Comparison of ENCODE assay signal across 12 mouse cellular contexts in the genomic region with DNA sequence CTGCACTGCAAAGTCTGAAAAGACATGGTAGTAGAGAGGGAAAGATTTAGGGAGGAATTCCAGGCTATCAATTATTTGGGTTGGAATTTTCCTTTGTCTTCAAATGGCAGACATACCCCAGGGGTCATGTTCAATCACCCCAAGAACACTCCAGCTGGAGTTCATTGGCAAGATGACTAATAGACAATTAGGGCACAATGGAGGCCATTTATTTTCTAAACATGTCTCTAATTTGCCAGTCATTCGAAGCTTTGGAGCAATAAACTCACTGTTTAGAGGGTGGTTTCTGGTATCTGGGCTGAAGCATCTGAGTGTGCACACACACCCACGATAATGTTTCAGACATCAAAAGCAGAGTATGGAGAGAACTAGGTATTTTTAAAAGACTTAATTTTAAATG.
DNase-seq lines count a peak whose midpoint lies in the region; ATAC-seq and TF ChIP-seq lines count a peak whose summit lies in the region.
"Had no signal": no experiment of that assay in that cellular context is flagged by ENCODE, and none has a peak within 500 bp of the region (broad histone marks: within the 10 kb centered on the region; RNA-seq: fewer than 3 reads in every experiment).

No protein-coding gene starts in this region.

- 9% methylated on average over 2 of the region's 2 CpGs for WGBS in kidney, postnatal 0 days
- 8% methylated on average over 2 of the region's 2 CpGs for WGBS in embryonic facial prominence, embryonic 11.5 days
- WGBS in hindbrain, postnatal 0 days, result 27% methylated on average over 2 of the region's 2 CpGs
- 71% methylated on average over 2 of the region's 2 CpGs for WGBS in midbrain, embryonic 15.5 days

- H3K27me3 ChIP-seq in kidney, postnatal 0 days (ENCODE audit: insufficient read depth, low read length), result no peaks in the 10 kb centered on the region
- no peaks in the 10 kb centered on the region for H3K27me3 ChIP-seq in embryonic facial prominence, embryonic 11.5 days (ENCODE audit: control insufficient read depth, insufficient read depth, low read length)
- H3K27me3 ChIP-seq in hindbrain, postnatal 0 days (ENCODE audit: insufficient read depth, low read length), result no peaks in the 10 kb centered on the region
- H3K27me3 ChIP-seq in midbrain, embryonic 15.5 days (replicated peaks), result no peaks in the 10 kb centered on the region
- H3K27me3 ChIP-seq: liver, embryonic 13.5 days had no signal

- H3K36me3 ChIP-seq in kidney, postnatal 0 days (ENCODE audit: insufficient read depth, low read length), result no peaks in the 10 kb centered on the region
- no peaks in the 10 kb centered on the region for H3K36me3 ChIP-seq in embryonic facial prominence, embryonic 11.5 days (replicated peaks; ENCODE audit: control insufficient read depth, insufficient read depth, low read depth, low read length)
- no peaks in the 10 kb centered on the region for H3K36me3 ChIP-seq in hindbrain, postnatal 0 days (ENCODE audit: insufficient read depth, low read length)
- H3K36me3 ChIP-seq in midbrain, embryonic 15.5 days (replicated peaks), result no peaks in the 10 kb centered on the region
- H3K36me3 ChIP-seq: liver, embryonic 13.5 days had no signal

- ATAC-seq in kidney, postnatal 0 days (replicated peaks; ENCODE audit: low FRiP score, low read depth), result no peak
- ATAC-seq in embryonic facial prominence, embryonic 11.5 days (replicated peaks; ENCODE audit: insufficient number of reproducible peaks, low FRiP score, low TSS enrichment, low read depth), result no peak
- no peak for ATAC-seq in hindbrain, postnatal 0 days
- no peak for ATAC-seq in midbrain, embryonic 15.5 days (replicated peaks)
- ATAC-seq: Patski had no signal

- H3K9me3 ChIP-seq in kidney, postnatal 0 days (replicated peaks; ENCODE audit: low read length), result no peaks in the 10 kb centered on the region
- H3K9me3 ChIP-seq in embryonic facial prominence, embryonic 11.5 days (replicated peaks; ENCODE audit: control insufficient read depth, low read length), result no peaks in the 10 kb centered on the region
- H3K9me3 ChIP-seq in hindbrain, postnatal 0 days (ENCODE audit: low read length), result no peaks in the 10 kb centered on the region
- H3K9me3 ChIP-seq in midbrain, embryonic 15.5 days, result no peaks in the 10 kb centered on the region
- H3K9me3 ChIP-seq: liver, embryonic 13.5 days had no signal

- peak; percentile 50 for DNase-seq in kidney, postnatal 0 days (ENCODE audit: low spot score)
- DNase-seq in kidney, postnatal 10 days, result no peak
- peak; percentile 39 for DNase-seq in embryonic facial prominence, embryonic 11.5 days (ENCODE audit: low spot score)
- DNase-seq in hindbrain, postnatal 0 days (ENCODE audit: low spot score), result peak; percentile 3
- DNase-seq in telencephalon, adult 2 months (ENCODE audit: low read depth, low spot score), result peak; percentile 33
- no peak for DNase-seq in ovary, postnatal 14 days (ENCODE audit: low spot score)
- DNase-seq: adrenal gland, adult 2 months; liver, embryonic 13.5 days; lung, postnatal 36 days had no signal

- H3K4me2 ChIP-seq in kidney, postnatal 0 days (ENCODE audit: low read length), result no peak overlapping the region
- H3K4me2 ChIP-seq in embryonic facial prominence, embryonic 11.5 days (ENCODE audit: low read depth, low read length), result no peak overlapping the region
- no peak overlapping the region for H3K4me2 ChIP-seq in hindbrain, postnatal 0 days (ENCODE audit: low read depth, low read length)
- no peak overlapping the region for H3K4me2 ChIP-seq in midbrain, embryonic 15.5 days
- H3K4me2 ChIP-seq: liver, embryonic 13.5 days had no signal

- H3K9ac ChIP-seq in kidney, postnatal 0 days (ENCODE audit: low read depth, low read length), result no peak overlapping the region
- no peak overlapping the region for H3K9ac ChIP-seq in embryonic facial prominence, embryonic 11.5 days (replicated peaks; ENCODE audit: low read length)
- no peak overlapping the region for H3K9ac ChIP-seq in hindbrain, postnatal 0 days (replicated peaks; ENCODE audit: low read length)
- H3K9ac ChIP-seq in midbrain, embryonic 15.5 days, result no peak overlapping the region
- H3K9ac ChIP-seq: liver, embryonic 13.5 days had no signal

- no peak overlapping the region for H3K4me3 ChIP-seq in kidney, postnatal 0 days (replicated peaks; ENCODE audit: low read depth, low read length)
- no peak overlapping the region for H3K4me3 ChIP-seq in embryonic facial prominence, embryonic 11.5 days (ENCODE audit: low read depth, low read length)
- no peak overlapping the region for H3K4me3 ChIP-seq in hindbrain, postnatal 0 days (ENCODE audit: low read length)
- H3K4me3 ChIP-seq in midbrain, embryonic 15.5 days, result no peak overlapping the region
- H3K4me3 ChIP-seq: layer of hippocampus, adult 2 months; liver, embryonic 13.5 days had no signal

- no peaks in the 10 kb centered on the region for H3K4me1 ChIP-seq in kidney, postnatal 0 days (replicated peaks; ENCODE audit: insufficient read depth, low read length)
- no peaks in the 10 kb centered on the region for H3K4me1 ChIP-seq in embryonic facial prominence, embryonic 11.5 days (ENCODE audit: control insufficient read depth, insufficient read depth, low read length)
- H3K4me1 ChIP-seq in hindbrain, postnatal 0 days (ENCODE audit: insufficient read depth, low read length), result no peaks in the 10 kb centered on the region
- no peaks in the 10 kb centered on the region for H3K4me1 ChIP-seq in midbrain, embryonic 15.5 days
- H3K4me1 ChIP-seq: liver, embryonic 13.5 days had no signal

- no peak for TF ChIP-seq CTCF in kidney, postnatal 0 days (IDR thresholded peaks at IDR 0.05; ENCODE audit: low read depth)
- no peak for TF ChIP-seq CTCF in hindbrain, postnatal 0 days (IDR thresholded peaks at IDR 0.05; ENCODE audit: low read depth)

- H3K27ac ChIP-seq in kidney, postnatal 0 days, result no peak overlapping the region
- no peak overlapping the region for H3K27ac ChIP-seq in embryonic facial prominence, embryonic 11.5 days (replicated peaks; ENCODE audit: low read depth, low read length)
- no peak overlapping the region for H3K27ac ChIP-seq in hindbrain, postnatal 0 days
- no peak overlapping the region for H3K27ac ChIP-seq in midbrain, embryonic 15.5 days
- H3K27ac ChIP-seq: layer of hippocampus, adult 2 months; liver, embryonic 13.5 days had no signal

Comparison
In these comparisons a context has a peak if more than half of its experiments do, and no peak if none do; other contexts are left out.
1. DNase-seq: peak in kidney, postnatal 0 days (single experiment), embryonic facial prominence, embryonic 11.5 days (single experiment), hindbrain, postnatal 0 days (single experiment) and telencephalon, adult 2 months (single experiment); none in kidney, postnatal 10 days (single experiment) and ovary, postnatal 14 days (single experiment).